Mouse (Mus musculus): ENCODE results near the gene Rxra. TPM values are rescaled to one million over a fixed set of nuclear protein-coding genes. Genes with fewer than 3 reads are reported as not detected.

Rxra gene
- total and polyA plus RNA-seq, 2 experiments from 2014 or later, result 2.3 to 20.2 TPM

- no peaks in the 10 kb centered on the region for H3K27me3 ChIP-seq (ENCODE audit: insufficient read depth, low read length)
- H3K36me3 ChIP-seq (ENCODE audit: insufficient read depth, low read length), result no peaks in the 10 kb centered on the region
- WGBS, result 53% methylated on average over 1 of the region's 1 CpGs
- H3K9me3 ChIP-seq (ENCODE audit: low read length), result no peaks in the 10 kb centered on the region
- H3K9ac ChIP-seq (replicated peaks; ENCODE audit: low read length, poor library complexity, severe bottlenecking), result no peak overlapping the region
- H3K4me2 ChIP-seq (ENCODE audit: low read depth, low read length, poor library complexity, severe bottlenecking), result no peak overlapping the region
- DNase-seq (ENCODE audit: low spot score), result no peak
- ATAC-seq (ENCODE audit: low FRiP score), result no peak
- no peak for TF ChIP-seq CTCF (IDR thresholded peaks at IDR 0.05)
- no peak overlapping the region for H3K4me3 ChIP-seq (ENCODE audit: low read depth, low read length)
- no peak overlapping the region for H3K27ac ChIP-seq (ENCODE audit: low read depth, low read length)
- H3K4me1 ChIP-seq (ENCODE audit: insufficient read depth, low read length), result no peaks in the 10 kb centered on the region
These were observed 10.8 kb downstream of the Rxra start for GRCm38 (mm10) chr2:27687041-27687440.

- H3K4me2 ChIP-seq (ENCODE audit: low read depth, low read length, poor library complexity, severe bottlenecking), result no peak overlapping the region; the same call in 1 of the 2 replicates
- no peaks in the 10 kb centered on the region for H3K27me3 ChIP-seq (ENCODE audit: insufficient read depth, low read length)
- DNase-seq (ENCODE audit: low spot score) (no peak), ATAC-seq (ENCODE audit: low FRiP score) (no peak)
- no peak overlapping the region for H3K9ac ChIP-seq (replicated peaks; ENCODE audit: low read length, poor library complexity, severe bottlenecking)
- H3K9me3 ChIP-seq (ENCODE audit: low read length), result no peaks in the 10 kb centered on the region
- H3K4me1 ChIP-seq (ENCODE audit: insufficient read depth, low read length), result no peaks in the 10 kb centered on the region
- H3K4me3 ChIP-seq (ENCODE audit: low read depth, low read length), result no peak overlapping the region
- 84% methylated on average over 5 of the region's 5 CpGs for WGBS
- H3K36me3 ChIP-seq (ENCODE audit: insufficient read depth, low read length), result no peaks in the 10 kb centered on the region
- TF ChIP-seq CTCF (IDR thresholded peaks at IDR 0.05), result no peak
- no peak overlapping the region for H3K27ac ChIP-seq (ENCODE audit: low read depth, low read length)
These were observed 11.7 kb downstream of the Rxra start for GRCm38 (mm10) chr2:27687973-27688372.

GRCm38 (mm10) chr2:27690714-27691113 lies 14.5 kb downstream of the Rxra start:
- Histone ChIP-seq H3K9ac (replicated peaks; ENCODE audit: low read length, poor library complexity, severe bottlenecking) (no peak overlapping the region), H3K4me3 (ENCODE audit: low read depth, low read length) (no peak overlapping the region), H3K27ac (ENCODE audit: low read depth, low read length) (no peak overlapping the region), H3K27me3 (ENCODE audit: insufficient read depth, low read length) (no peaks in the 10 kb centered on the region), H3K36me3 (ENCODE audit: insufficient read depth, low read length) (no peaks in the 10 kb centered on the region), H3K9me3 (ENCODE audit: low read length) (no peaks in the 10 kb centered on the region), H3K4me1 (ENCODE audit: insufficient read depth, low read length) (no peaks in the 10 kb centered on the region; the same call in 1 of the 2 replicates), H3K4me2 (ENCODE audit: low read depth, low read length, poor library complexity, severe bottlenecking) (no peak overlapping the region)
- WGBS, result 27% methylated on average over 5 of the region's 5 CpGs
- ATAC-seq (ENCODE audit: low FRiP score), result no peak
- TF ChIP-seq CTCF (IDR thresholded peaks at IDR 0.05), result no peak
- no peak for DNase-seq (ENCODE audit: low spot score)

GRCm38 (mm10) chr2:27691139-27691720 lies 15.0 kb downstream of the Rxra start:
- DNase-seq (ENCODE audit: low spot score) (no peak), ATAC-seq (ENCODE audit: low FRiP score) (no peak)
- Histone ChIP-seq H3K4me1 (ENCODE audit: insufficient read depth, low read length) (no peaks in the 10 kb centered on the region; the same call in 1 of the 2 replicates), H3K36me3 (ENCODE audit: insufficient read depth, low read length) (no peaks in the 10 kb centered on the region), H3K4me3 (ENCODE audit: low read depth, low read length) (no peak overlapping the region), H3K27me3 (ENCODE audit: insufficient read depth, low read length) (no peaks in the 10 kb centered on the region), H3K4me2 (ENCODE audit: low read depth, low read length, poor library complexity, severe bottlenecking) (no peak overlapping the region), H3K27ac (ENCODE audit: low read depth, low read length) (no peak overlapping the region), H3K9me3 (ENCODE audit: low read length) (no peaks in the 10 kb centered on the region), H3K9ac (replicated peaks; ENCODE audit: low read length, poor library complexity, severe bottlenecking) (no peak overlapping the region)
- TF ChIP-seq CTCF (IDR thresholded peaks at IDR 0.05), result no peak
- 74% methylated on average over 14 of the region's 14 CpGs for WGBS

GRCm38 (mm10) chr2:27692608-27693007 lies 16.4 kb downstream of the Rxra start:
- no peak for ATAC-seq (ENCODE audit: low FRiP score)
- H3K9me3 ChIP-seq (ENCODE audit: low read length), result no peaks in the 10 kb centered on the region
- H3K4me3 ChIP-seq (ENCODE audit: low read depth, low read length), result no peak overlapping the region
- H3K27me3 ChIP-seq (ENCODE audit: insufficient read depth, low read length), result no peaks in the 10 kb centered on the region
- no peak for DNase-seq (ENCODE audit: low spot score)
- H3K27ac ChIP-seq (ENCODE audit: low read depth, low read length), result no peak overlapping the region
- H3K4me1 ChIP-seq (ENCODE audit: insufficient read depth, low read length), result no peaks in the 10 kb centered on the region; the same call in 1 of the 2 replicates
- H3K36me3 ChIP-seq (ENCODE audit: insufficient read depth, low read length), result no peaks in the 10 kb centered on the region
- TF ChIP-seq CTCF (IDR thresholded peaks at IDR 0.05), result no peak
- H3K9ac ChIP-seq (replicated peaks; ENCODE audit: low read length, poor library complexity, severe bottlenecking), result no peak overlapping the region
- H3K4me2 ChIP-seq (ENCODE audit: low read depth, low read length, poor library complexity, severe bottlenecking), result no peak overlapping the region
- WGBS, result 94% methylated on average over 3 of the region's 3 CpGs

DNA sequence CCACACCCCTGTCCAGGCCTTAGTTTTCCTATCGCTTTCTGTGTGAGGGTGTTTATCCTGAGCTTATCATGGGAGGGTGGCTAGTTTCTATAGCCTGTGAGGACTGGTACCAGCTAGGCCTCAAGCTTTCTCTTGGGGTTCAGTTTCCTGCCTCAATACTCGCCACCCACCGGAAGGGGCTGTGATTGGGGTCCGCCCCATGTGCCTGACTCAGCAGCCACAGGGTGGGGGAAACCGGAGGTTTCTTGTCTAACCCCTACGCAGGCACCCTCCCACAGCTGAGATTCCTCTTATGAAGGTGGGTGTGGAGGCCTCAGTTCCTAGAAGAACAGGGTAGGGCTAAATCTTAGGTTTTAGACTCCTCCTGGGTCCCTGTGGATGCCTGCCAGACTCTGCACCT lies 17.4 kb downstream of the Rxra start:
- DNase-seq (ENCODE audit: low spot score), result no peak
- H3K4me2 ChIP-seq (ENCODE audit: low read depth, low read length, poor library complexity, severe bottlenecking), result no peak overlapping the region
- no peak overlapping the region for H3K9ac ChIP-seq (replicated peaks; ENCODE audit: low read length, poor library complexity, severe bottlenecking)
- H3K9me3 ChIP-seq (ENCODE audit: low read length), result no peaks in the 10 kb centered on the region
- 96% methylated on average over 6 of the region's 6 CpGs for WGBS
- no peaks in the 10 kb centered on the region for H3K36me3 ChIP-seq (ENCODE audit: insufficient read depth, low read length)
- H3K27me3 ChIP-seq (ENCODE audit: insufficient read depth, low read length), result no peaks in the 10 kb centered on the region
- H3K27ac ChIP-seq (ENCODE audit: low read depth, low read length), result no peak overlapping the region
- ATAC-seq (ENCODE audit: low FRiP score), result no peak
- H3K4me1 ChIP-seq (ENCODE audit: insufficient read depth, low read length), result peaks cover 4% of the 10 kb centered on the region; the same call in 1 of the 2 replicates
- TF ChIP-seq CTCF (IDR thresholded peaks at IDR 0.05), result no peak
- no peak overlapping the region for H3K4me3 ChIP-seq (ENCODE audit: low read depth, low read length)
